Mouse (Mus musculus): ENCODE measurements around the gene Bhmt.

GRCm38 (mm10) chr13:93639636-93640035 lies 1.9 kb upstream of the Bhmt start:
- TF ChIP-seq CTCF (IDR thresholded peaks at IDR 0.05; ENCODE audit: low read depth, low read length) (no peak), POLR2A (IDR thresholded peaks at IDR 0.05; ENCODE audit: borderline replicate concordance, low read depth, low read length) (no peak)
